Mouse (Mus musculus): ENCODE measurements at regions not wholly inside any gene's neighbourhood (a gene's known extent, or its start where the extent isn't known, plus 50 kb on each side); places are given as distances from the start of the nearest gene placed in this dataset.

DNA sequence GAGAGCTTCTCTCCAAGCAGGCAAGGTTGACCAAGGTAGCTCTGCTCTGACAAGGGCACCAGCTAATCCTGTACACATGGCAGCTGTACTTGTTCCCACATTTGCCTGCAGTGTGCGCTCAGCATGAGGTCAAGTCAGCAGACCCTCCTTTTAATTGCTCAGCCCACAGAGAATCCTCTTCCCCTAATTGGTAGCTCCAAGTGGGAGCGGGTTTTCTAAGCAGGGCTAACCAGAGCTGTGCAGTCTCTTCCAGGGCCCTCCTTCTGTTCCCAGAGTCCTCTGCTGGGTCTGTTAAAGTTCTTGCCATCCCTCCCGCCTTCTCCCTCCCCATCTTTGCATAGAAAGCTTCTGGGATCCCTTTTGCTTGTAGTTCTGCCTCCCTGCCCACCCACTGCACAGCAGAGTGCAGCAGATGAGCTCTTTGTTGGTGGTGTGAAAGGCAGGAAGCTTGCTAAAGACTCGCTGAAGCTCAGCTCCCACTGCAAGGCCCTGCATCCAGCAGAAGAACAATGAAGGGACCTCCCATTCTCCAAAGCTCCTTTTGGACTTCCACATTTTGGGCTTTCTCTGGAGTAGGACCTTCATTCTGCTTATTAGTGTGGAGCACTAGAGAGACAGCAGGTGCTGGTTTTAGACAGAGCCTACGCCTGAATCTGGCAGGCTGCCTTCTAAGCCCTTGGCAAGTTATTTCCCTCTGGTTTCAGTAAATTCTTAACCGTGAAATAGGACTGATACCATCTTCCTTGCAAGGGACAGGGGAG, 235.3 kb upstream of the Serp2 start:
- DNase-seq (ENCODE audit: low read depth, low spot score), result no peak

DNA sequence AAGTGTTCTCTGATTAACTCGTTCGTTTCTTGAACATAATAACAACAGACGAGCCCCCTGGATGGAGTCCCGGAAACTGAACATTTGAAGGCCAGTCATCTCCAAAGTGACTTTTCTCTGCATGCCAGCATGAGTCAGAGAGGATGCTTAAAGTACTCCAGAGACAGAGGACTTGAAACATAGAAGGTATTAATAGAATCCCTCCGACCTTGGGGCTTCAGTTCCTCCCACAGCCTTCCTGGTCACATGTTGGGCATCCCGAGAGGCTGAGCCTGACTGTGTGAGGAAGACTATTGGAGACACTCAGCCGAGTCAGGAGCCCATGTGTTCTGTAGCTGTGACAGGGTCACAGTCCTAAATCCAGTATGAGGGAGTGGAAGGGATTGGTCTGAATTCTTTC, 232.7 kb upstream of the Serp2 start:
- DNase-seq (ENCODE audit: low read depth, low spot score), result no peak

DNA sequence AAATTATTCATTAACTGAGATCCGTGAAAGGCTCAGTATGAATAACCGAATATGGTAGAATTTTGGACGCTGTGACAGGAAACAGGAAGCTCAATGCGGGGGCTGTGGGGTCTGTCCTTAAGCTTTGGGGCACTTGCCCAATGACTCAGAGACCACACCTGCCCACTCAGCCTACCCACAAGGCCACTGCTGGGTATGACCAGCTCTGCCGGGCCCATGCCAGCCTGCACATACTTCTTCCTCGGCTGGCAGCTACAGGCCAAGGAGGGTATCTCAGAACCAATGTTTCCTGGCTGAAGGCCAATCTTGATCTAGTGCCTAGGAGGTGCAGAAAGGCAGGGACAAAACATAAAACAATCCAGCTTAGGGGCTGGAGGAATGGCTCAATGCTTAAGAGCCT, 230.9 kb upstream of the Serp2 start:
- no peak for DNase-seq (ENCODE audit: low read depth, low spot score)

DNA sequence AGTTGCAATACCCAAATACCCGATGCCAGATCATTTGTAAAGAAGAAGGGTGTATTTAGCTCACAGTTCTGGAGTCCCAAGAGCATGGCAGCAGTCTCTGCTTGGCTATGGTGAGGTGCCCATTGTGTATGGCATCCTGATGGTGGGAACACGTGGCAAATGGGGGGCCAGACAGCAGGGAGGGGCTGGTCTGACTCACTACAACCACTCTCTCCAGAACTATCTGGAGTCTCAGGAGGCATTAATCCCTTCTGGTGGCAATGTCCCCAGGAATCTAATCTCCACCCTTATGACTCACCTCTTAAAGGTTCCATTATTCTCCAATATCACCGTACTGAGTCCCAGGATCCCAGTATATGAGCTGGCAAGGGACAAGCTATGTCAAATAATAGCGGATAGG, 229.5 kb upstream of the Serp2 start:
- no peak for DNase-seq (ENCODE audit: low read depth, low spot score)

DNA sequence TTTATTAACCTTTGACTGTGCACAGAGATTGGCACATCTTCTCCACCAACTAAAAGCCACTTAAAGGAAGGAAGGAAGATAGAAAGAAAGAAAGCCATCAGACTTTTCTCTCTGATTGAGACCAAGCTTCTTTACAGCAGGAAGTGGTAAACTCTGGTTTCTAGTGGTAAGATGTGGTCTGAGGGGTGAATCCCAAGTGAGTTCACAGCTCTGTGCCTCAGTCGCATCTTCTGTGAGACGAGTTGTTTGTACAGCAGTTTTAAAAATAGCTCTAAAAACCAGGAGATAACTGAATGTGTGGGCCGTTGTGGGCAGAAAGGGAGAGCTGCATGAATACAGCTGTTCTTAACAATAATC, 224.8 kb upstream of the Serp2 start:
- no peak for DNase-seq (ENCODE audit: low read depth, low spot score)

DNA sequence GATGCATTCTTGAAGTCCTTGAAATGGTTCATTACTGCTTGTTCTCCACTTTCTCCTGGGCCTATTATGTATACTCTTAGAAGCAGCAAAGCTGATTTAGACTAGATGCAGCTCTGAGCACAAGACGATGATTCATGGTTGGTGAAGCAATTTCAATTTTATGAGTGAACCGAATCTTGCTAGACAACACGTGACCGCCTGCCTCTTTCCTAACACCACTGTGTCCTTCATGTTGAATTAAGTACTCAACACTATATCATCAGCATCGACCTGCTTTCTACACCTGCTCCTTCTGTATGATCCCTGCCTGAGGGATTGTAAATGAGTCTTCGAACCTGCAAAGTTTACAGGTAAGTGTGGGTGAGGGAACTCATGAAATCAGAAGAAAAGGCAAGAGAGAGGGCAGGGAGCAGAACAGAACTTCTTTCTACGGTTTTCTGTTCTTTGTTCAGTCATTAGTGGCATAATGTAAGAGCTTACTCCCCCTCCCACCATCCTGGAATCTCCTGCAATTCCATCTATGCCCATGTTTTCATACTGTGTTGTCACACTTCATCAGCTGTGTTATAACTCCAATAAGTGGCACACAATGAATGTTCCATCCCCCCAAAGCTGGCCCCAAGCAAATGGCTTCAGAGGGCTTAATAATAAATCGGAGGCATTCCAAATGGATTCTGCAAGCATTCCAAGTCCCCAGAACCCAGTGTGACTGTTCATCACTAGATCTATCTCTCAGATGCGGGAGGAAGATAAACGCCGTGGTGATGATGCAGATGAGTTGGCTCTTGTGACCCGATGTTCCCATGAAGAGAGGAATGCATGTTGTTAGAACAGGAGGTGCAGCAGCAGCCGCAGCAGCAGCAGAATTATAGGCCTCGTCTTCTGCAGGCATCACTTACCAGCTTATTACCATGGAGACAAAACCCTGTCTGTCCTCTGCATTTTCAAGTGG, 224.2 kb upstream of the Serp2 start:
- DNase-seq (ENCODE audit: low read depth, low spot score), result no peak

DNA sequence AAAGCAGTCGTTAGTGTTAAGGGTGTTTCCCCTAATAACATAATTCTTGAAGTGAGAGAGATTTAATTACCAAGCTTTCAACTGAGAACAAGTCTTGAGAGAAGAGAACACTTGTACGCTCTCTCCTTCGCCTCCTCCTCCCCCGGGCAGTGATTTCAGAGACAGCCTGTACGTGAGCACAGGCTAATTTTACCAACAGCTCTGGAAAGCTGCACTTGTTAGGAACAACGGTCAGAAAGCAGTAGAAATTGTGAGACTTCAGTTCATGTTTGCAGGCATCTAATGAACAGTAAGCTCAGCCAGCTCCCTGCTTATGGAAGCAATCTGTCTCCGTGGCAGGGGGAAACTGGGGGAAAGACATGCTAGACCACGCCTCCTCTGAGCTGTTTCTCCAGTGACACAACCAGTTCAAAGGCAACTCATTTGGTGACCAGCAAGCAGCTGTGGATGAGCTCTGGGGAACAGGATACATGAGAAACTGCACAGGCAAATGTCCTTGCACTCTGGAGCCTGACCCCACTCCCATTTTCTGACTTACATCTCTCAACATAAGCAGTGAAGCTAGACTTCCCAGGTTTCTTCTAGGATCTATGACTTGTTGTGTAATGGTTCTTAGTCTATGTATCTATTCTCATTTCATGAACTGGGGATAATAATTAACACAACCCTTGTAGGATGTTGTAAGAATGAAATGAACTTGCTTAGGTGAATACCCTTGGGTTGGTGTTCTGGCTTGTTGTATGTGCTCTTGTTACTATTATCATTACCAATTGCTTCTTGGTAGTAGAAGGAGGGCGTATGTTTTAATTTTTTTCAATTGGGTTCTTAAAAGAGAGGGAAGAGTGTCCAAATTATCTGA, 222.1 kb upstream of the Serp2 start:
- no peak for DNase-seq (ENCODE audit: low read depth, low spot score)

- DNase-seq (ENCODE audit: low read depth, low spot score), result no peak
These were observed 218.8 kb upstream of the Serp2 start for GRCm38 (mm10) chr14:76775387-76775924.

DNA sequence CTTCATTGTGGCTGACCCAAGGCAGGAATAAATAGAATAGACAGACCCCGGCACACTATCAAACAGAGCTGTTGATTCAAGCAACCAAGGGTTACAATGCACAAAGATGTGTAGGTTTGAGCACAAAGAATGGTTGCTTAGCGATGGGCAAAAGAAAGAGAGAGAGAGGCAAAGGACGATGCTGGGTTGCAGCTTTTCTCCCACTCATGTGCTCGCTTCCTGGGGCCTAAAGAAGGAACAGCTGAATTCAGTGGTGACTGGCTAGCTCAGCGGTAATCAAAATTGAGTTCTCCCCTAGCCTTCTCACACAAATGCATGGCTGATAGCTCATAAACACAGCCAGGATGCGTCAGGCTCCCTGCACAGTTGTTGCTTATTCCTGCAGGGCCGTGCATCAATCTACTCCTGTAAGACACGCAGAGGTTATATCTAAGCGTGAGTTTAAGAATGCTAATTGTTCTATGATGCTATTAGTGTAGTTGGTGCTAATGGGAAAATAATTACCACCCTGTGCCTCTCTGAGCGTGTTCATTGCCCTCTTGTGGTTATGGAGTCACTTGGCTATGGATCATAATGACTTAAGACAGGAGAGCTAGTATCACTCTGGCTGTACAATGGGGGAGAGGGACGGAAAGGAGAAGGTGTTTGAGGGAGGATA, 216.2 kb upstream of the Serp2 start:
- DNase-seq (ENCODE audit: low read depth, low spot score), result no peak

DNA sequence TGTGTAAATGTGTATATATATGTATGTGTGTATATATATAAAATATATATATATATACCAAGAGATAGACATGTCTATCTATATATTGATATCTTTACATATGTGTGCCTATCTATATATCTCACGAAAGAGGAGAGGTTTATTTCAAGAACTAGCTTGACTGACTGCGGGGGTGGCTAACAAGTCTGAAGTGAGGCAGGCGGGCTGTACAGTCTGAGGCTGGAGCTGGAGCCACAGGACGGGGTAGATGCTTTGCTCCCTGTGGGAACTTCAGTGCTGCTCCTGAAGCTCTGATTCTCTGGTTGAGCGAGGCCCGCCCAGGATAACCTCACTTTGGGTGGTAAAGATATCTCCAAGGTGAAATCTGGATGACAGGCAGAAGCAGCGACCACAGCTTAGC, 213.4 kb upstream of the Serp2 start:
- no peak for DNase-seq (ENCODE audit: low read depth, low spot score)

- no peak for DNase-seq (ENCODE audit: low read depth, low spot score)
These were observed 210.6 kb upstream of the Serp2 start for GRCm38 (mm10) chr14:76767301-76767700.

DNA sequence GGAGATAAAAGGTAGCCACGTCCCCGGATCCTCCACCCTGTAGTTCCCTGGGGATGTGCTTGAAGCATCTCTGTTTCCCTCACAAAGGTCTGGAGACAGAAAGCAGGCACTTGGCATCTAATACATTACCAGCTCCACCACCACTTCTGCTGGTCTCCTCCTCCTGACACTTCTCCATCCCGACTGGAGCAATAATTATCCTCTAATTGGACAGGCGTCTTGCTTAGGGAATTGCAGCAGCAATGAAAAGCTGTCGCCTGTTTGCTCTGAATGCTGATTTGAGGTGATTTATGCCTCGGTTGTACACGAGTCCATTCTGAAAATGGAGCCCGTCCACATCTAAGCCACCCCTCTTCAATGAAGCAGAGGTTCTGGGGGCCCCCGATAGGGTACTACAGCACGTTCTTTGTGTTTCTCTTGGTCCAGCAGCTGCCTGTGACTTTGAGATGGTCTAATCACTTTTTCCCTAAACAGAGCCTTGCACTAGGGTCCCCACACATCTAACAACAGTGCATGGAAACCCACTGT, 209.6 kb upstream of the Serp2 start:
- DNase-seq (ENCODE audit: low read depth, low spot score), result no peak

DNA sequence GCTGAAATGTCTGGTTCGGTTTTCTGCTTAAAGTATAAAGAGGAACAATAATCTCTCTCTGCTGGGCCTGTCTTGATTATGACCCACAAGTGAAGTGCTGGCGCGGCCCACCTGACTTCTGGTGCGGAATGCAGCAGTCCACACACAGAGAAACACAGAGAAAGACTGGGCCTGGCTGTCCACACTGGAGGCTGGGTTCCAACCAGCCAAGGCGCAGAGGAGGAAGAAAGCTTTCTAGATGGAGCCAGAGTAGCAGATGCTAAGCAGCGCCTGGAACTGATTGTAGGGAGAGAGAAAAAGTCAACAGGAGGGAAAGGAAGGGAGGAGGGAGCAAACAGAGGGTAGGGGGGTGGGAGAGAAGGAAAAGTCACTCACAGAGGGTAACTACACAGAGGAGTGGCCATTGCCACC, 208.4 kb upstream of the Serp2 start:
- no peak for DNase-seq (ENCODE audit: low read depth, low spot score)

GRCm38 (mm10) chr14:76764390-76764796, 207.7 kb upstream of the Serp2 start:
- no peak for DNase-seq (ENCODE audit: low read depth, low spot score)

GRCm38 (mm10) chr14:76763539-76763938, 206.8 kb upstream of the Serp2 start:
- DNase-seq (ENCODE audit: low read depth, low spot score), result no peak

DNA sequence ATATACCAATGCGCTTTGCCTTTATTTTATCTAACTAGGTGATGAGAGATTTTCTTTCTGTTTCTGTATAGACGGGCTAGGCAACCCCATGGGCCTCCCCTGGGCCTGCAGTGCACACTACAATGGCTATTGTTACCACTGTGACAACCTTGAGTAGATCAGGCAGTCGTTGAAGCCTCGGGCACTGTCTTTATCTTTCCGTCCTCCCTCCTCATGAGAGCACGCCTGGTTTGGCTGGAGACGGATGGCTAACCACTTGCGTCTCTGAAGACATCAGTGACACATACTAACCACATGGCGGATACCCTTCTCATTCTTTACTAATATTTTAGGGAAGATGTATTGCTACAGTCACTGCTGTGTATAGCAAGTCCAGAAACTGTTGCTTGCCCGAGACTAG, 206.1 kb upstream of the Serp2 start:
- no peak for DNase-seq (ENCODE audit: low read depth, low spot score)

- DNase-seq (ENCODE audit: low read depth, low spot score), result no peak
These were observed 205.0 kb upstream of the Serp2 start for GRCm38 (mm10) chr14:76761691-76762090.

DNA sequence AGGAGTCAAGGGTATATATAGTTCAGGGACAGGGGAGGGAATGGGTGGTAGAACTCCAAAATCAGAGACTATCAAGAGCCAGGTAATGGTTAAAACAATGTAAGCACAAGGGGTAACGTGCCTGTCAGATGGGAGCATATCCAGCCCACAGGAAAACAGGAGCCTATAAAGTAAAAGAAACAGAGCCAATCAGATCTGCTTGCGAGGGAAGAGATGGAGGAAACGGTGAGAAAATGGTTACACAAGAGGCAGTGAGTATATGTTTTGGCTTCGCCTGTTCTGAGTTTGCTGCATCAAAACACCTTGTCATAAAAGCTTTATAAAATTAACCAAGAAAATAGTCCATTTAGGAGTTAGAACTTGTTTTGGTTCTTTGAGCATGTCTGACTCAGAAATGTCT, 204.6 kb upstream of the Serp2 start:
- DNase-seq (ENCODE audit: low read depth, low spot score), result no peak

DNA sequence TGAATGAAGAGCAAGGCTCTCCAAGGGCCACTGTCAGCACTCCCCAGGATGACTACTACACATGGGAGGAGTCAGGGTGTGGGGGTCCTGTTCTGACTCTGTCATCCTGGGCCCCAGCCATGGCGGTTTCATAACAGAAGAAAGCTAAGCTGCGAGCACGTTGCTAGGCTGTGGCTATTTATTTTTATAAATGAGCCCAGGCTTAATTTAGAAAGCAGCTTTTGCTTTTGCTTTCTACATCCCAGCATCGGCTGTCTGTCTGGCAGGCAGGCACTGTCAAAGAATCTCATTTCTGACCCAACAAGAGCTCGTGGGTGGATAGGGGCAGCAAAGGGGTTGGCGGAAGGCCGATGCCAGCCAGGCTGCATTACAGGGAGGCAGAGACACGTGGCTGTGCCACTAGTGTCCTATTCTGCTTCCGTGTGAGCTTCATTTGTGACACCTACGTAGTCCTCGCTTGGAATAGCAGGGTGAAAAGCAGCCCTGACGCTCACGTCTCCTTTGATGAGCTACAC, 203.9 kb upstream of the Serp2 start:
- DNase-seq (ENCODE audit: low read depth, low spot score), result peak; percentile 5

GRCm38 (mm10) chr14:76759377-76759776, 202.7 kb upstream of the Serp2 start:
- DNase-seq (ENCODE audit: low read depth, low spot score), result no peak

- DNase-seq (ENCODE audit: low read depth, low spot score), result no peak
These were observed 201.9 kb upstream of the Serp2 start for GRCm38 (mm10) chr14:76758589-76758988.

Measured in A20 (cell line).